Mouse (Mus musculus) hindbrain, embryonic 11.5 days (tissue): ENCODE results near the gene Rab44. TPM values are rescaled to one million over a fixed set of nuclear protein-coding genes. Genes with fewer than 3 reads are reported as not detected.
A peak's percentile ranks its signal among the peaks of the same experiment; 100 is the strongest.

Experiments
- ATAC-seq: fragments of 200-750 bp; cut with Nextera tagmentation; 2 replicates; pipeline ENCODE4 v1.8.0; 2017; ENCODE audit warnings: mild to moderate bottlenecking, moderate TSS enrichment, moderate library complexity; ENCODE audit not compliant: low FRiP score
- DNase-seq: peaks from one replicate; pipeline ENCODE4 v3.0.0-alpha.2; 2015; ENCODE audit warnings: low spot score
- H3K27ac ChIP-seq: fragments of 300-500 bp; sonication (generic); 2 replicates; pipeline ENCODE4 v1.5.1; 2014; ENCODE audit warnings: mild to moderate bottlenecking, low read depth, low read length
- H3K27me3 ChIP-seq: fragments of 300-500 bp; sonication (generic); 2 replicates; pipeline ENCODE4 v1.6.1; 2014; ENCODE audit warnings: mild to moderate bottlenecking, low read length, moderate library complexity, mixed read lengths; ENCODE audit not compliant: control insufficient read depth, insufficient read depth
- H3K36me3 ChIP-seq: fragments of 300-500 bp; sonication (generic); 2 replicates; pipeline ENCODE4 v1.6.1; 2014; ENCODE audit warnings: mild to moderate bottlenecking, low read length, moderate library complexity, mixed read lengths; ENCODE audit not compliant: control insufficient read depth, insufficient read depth
- H3K4me1 ChIP-seq: fragments of 300-500 bp; sonication (generic); replicated peaks from 2 replicates; pipeline ENCODE4 v1.6.1; 2014; ENCODE audit warnings: low read length, mixed read lengths; ENCODE audit not compliant: control insufficient read depth, insufficient read depth
- H3K4me2 ChIP-seq: fragments of 300-500 bp; sonication (generic); replicated peaks from 2 replicates; pipeline ENCODE4 v1.6.1; 2014; ENCODE audit warnings: mild to moderate bottlenecking, low read depth, low read length
- H3K4me3 ChIP-seq: fragments of 300-500 bp; sonication (generic); 2 replicates; pipeline ENCODE4 v1.5.1; 2014; ENCODE audit warnings: low read depth, low read length
- H3K9ac ChIP-seq: fragments of 300-500 bp; sonication (generic); 2 replicates; pipeline ENCODE4 v1.6.1; 2014; ENCODE audit warnings: low read depth, low read length
- H3K9me3 ChIP-seq: fragments of 300-500 bp; sonication (generic); 2 replicates; pipeline ENCODE4 v1.6.1; 2016; ENCODE audit warnings: low read length; ENCODE audit not compliant: control insufficient read depth
- WGBS: fragments of 180-500 bp; shearing (Covaris S2); extraction: QIAGEN DNeasy Blood & Tissue Kit; methylation state at CpG from one replicate; pipeline ENCODE4 v1.1.7; 2014; 5-methylcytosine and 5-hydroxymethylcytosine counted together
- polyA plus RNA-seq: library from polyadenylated mRNA; unstranded; fragments of >200 nt; fragmentation: Nextera tagmentation; extraction: Ambion mirVana; gene quantifications from 2 replicates; pipeline ENCODE4 v1.2.1, GENCODE M21; 2014

Rab44 gene
- polyA plus RNA-seq, 1 experiment from 2014 or later, result not detected

DNA sequence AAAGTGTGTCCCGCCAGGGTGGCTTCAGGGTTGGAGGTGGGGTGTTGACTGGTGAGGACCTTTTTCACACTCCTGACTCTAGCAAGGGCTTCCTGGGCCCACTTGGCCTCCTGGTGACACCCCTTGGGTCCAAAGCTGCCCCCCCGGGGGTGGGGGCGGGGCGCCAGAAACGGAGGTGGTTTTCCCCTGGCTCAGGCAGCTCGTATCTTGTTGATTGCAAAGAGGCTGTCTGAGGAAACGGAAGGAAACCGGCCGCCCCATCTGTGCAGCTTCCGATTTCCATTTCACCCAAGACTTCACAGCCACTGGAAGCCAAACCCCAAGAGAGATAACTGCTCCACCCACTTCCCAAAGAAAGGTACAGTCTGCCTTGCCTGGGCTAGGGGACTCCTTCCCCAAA lies 58.1 kb downstream of the Rab44 start:
- ATAC-seq, result no peak
- H3K27me3 ChIP-seq, result no peaks in the 10 kb centered on the region

DNA sequence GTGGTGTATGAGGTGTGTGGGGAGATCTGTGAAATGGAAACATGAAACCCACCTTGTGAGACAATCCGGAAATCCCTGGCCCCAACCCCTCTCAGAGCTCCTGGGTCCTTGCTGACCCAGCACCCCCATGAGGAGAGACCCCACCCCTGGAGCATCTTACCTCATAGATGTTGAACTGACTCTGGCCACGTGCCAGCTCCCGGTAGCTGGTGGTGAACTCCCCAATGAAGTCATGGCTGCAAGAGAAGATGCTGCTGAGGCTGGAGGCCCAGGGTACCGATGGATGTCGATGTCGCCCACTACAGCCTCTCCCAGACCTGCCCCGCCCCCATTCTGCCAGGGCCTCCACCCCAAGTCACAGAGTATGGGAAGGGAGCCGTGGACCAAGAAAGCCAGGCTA lies 59.2 kb downstream of the Rab44 start:
- no peak overlapping the region for H3K27ac ChIP-seq
- no peak overlapping the region for H3K4me3 ChIP-seq
- no peaks in the 10 kb centered on the region for H3K27me3 ChIP-seq
- H3K9me3 ChIP-seq, result no peaks in the 10 kb centered on the region
- no peaks in the 10 kb centered on the region for H3K36me3 ChIP-seq
- 88% methylated on average over 8 of the region's 8 CpGs for WGBS
- H3K4me1 ChIP-seq, result peaks cover 4% of the 10 kb centered on the region; the same call in 1 of the 2 replicates
- H3K9ac ChIP-seq, result no peak overlapping the region
- ATAC-seq (no peak), DNase-seq (no peak)
- H3K4me2 ChIP-seq, result no peak overlapping the region

More for the DNA sequence above, 58.1 kb downstream of the Rab44 start:
- Histone ChIP-seq H3K9ac (no peak overlapping the region), H3K36me3 (no peaks in the 10 kb centered on the region), H3K27ac (no peak overlapping the region), H3K4me2 (no peak overlapping the region), H3K9me3 (no peaks in the 10 kb centered on the region), H3K4me3 (no peak overlapping the region), H3K4me1 (peaks cover 4% of the 10 kb centered on the region; the same call in 1 of the 2 replicates)
- DNase-seq, result no peak
- WGBS, result 58% methylated on average over 10 of the region's 10 CpGs

DNA sequence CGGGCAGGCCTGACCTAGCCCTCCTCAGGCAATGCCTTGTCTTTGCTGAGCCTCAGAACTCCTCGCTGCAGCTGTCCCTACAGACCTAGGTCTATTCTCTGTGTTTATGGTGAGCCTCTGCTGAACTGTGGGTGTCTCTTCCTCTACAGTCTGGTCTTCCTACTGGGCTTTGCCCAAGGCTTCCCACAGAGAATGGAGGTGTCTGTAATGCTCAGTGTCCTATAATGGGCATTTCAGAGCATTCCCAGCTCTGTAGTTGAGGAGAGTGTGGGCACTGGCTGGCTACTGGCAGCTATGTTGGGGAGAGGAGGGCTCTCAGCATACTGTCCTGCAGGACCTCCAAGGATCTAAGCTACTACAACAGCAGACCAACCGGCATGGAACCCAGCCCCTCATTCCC lies 61.7 kb downstream of the Rab44 start:
- DNase-seq (no peak), ATAC-seq (no peak)
- Histone ChIP-seq H3K36me3 (no peaks in the 10 kb centered on the region), H3K9ac (no peak overlapping the region), H3K27me3 (no peaks in the 10 kb centered on the region), H3K4me2 (no peak overlapping the region), H3K9me3 (no peaks in the 10 kb centered on the region), H3K27ac (no peak overlapping the region), H3K4me1 (0 out of 2 replicates have a peak, but pooled peaks cover 4% of the 10 kb centered on the region), H3K4me3 (no peak overlapping the region)
- WGBS, result 84% methylated on average over 3 of the region's 3 CpGs

DNA sequence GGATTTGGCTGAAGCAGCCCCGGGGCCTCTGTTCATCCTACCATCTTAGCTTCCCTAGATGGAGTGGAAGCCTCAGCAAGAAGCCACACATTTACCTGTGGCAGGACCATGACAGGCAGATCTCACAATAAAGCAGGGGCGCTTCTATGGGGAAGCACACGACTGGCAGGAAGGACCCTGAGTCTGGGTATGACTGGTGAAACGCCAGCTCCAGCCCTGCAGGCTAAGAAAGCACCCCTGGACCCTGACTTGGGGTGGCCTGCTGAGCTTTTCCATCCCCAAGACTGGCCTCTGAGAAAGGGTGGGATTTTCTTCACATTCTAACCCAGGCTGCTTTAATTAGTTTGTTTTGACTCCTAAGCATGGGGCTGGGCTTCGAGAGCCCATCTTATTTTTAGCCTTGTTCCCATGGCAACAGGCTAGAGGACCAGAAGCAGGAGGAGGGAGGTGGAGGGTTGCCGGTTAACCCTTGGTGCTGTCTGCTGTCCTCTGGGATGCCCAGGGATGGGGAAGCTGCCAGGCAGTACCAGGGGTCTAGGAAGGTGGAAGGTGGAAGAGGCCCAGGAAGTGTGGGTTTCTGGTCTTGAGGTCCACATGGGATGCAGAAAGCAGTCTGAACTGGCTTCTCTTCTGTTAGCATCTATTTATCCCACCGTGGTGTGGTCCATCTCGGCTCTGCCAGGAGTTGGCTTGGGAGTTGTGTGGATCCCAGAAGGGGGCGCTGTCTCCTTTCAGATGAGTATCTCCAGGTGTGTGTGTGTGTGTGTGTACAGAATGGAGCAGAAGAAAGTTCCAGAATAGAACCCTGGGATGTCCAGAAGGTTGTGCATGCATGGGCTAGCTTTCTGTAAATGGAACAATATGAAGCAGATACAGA lies 62.7 kb downstream of the Rab44 start:
- DNase-seq, result peak; percentile 82
- H3K4me3 ChIP-seq, result no peak overlapping the region
- no peaks in the 10 kb centered on the region for H3K9me3 ChIP-seq
- no peak overlapping the region for H3K9ac ChIP-seq
- peak; percentile 54 for ATAC-seq
- H3K4me1 ChIP-seq, result 0 out of 2 replicates have a peak, but pooled peaks cover 4% of the 10 kb centered on the region
- H3K36me3 ChIP-seq, result no peaks in the 10 kb centered on the region
- WGBS, result 20% methylated on average over 9 of the region's 9 CpGs
- H3K27me3 ChIP-seq, result no peaks in the 10 kb centered on the region
- H3K4me2 ChIP-seq, result no peak overlapping the region
- H3K27ac ChIP-seq, result no peak overlapping the region

GRCm38 (mm10) chr17:29178503-29179059 lies 64.6 kb downstream of the Rab44 start:
- WGBS, result 64% methylated on average over 9 of the region's 9 CpGs
- Histone ChIP-seq H3K4me2 (no peak overlapping the region), H3K36me3 (no peaks in the 10 kb centered on the region), H3K4me3 (no peak overlapping the region), H3K9me3 (no peaks in the 10 kb centered on the region), H3K27me3 (no peaks in the 10 kb centered on the region), H3K9ac (no peak overlapping the region), H3K4me1 (0 out of 2 replicates have a peak, but pooled peaks cover 4% of the 10 kb centered on the region), H3K27ac (no peak overlapping the region)
- ATAC-seq, result no peak
- DNase-seq, result no peak

DNA sequence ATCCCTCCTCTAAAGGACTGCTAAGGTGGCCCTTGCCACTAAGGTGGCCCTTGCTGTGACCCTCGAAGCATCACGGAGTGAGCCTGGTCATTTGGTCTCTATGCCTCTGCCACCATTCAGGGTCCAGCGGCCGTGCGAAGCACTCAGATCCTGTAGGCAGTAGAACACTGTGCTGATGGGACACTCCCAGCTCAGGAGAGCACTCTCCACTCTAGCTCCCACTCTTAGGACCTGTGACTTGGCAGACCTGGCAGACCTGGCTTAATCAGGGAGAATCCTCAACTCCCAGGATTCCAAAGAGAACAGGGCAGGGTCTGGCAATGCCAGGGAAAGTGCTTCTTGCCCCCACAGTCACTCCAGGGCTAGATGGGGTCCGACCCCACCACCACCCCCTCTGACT lies 66.0 kb downstream of the Rab44 start:
- Histone ChIP-seq H3K27me3 (no peaks in the 10 kb centered on the region), H3K9ac (no peak overlapping the region), H3K4me2 (no peak overlapping the region), H3K9me3 (no peaks in the 10 kb centered on the region), H3K27ac (no peak overlapping the region), H3K4me3 (no peak overlapping the region), H3K36me3 (no peaks in the 10 kb centered on the region), H3K4me1 (0 out of 2 replicates have a peak, but pooled peaks cover 4% of the 10 kb centered on the region)
- WGBS, result 81% methylated on average over 6 of the region's 6 CpGs
- DNase-seq, result no peak
- ATAC-seq, result no peak

- ATAC-seq (no peak), DNase-seq (no peak)
- WGBS, result 87% methylated on average over 4 of the region's 4 CpGs
- Histone ChIP-seq H3K9me3 (no peaks in the 10 kb centered on the region), H3K4me3 (no peak overlapping the region), H3K4me2 (no peak overlapping the region), H3K27ac (no peak overlapping the region), H3K4me1 (0 out of 2 replicates have a peak, but pooled peaks cover 6% of the 10 kb centered on the region), H3K36me3 (no peaks in the 10 kb centered on the region), H3K27me3 (no peaks in the 10 kb centered on the region), H3K9ac (no peak overlapping the region)
These were observed 66.6 kb downstream of the Rab44 start for GRCm38 (mm10) chr17:29180406-29181127.

DNA sequence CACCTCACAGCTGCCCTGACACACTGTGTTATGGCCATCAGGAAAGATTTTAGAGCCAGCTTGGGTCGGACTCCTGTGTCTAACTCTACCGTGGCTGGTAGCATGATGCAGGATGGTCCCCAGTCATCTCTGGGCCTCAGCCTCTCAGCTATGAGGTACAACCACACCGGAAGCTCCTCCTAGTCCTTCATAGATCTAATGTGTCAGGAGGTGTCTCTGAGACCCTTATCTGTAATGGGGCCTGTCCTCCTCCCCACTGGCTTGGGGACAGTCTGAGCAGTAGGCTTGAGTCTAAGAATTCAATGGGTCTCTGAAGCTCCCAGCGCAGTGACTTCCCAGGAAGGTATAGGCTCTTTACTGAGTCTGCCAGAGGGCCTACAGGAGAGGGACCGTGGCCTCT lies 67.8 kb downstream of the Rab44 start:
- DNase-seq (no peak), ATAC-seq (no peak)
- Histone ChIP-seq H3K27ac (no peak overlapping the region), H3K9ac (no peak overlapping the region), H3K27me3 (no peaks in the 10 kb centered on the region), H3K36me3 (no peaks in the 10 kb centered on the region), H3K4me3 (no peak overlapping the region), H3K4me2 (no peak overlapping the region), H3K9me3 (no peaks in the 10 kb centered on the region), H3K4me1 (0 out of 2 replicates have a peak, but pooled peaks cover 8% of the 10 kb centered on the region)
- WGBS, result 93% methylated on average over 5 of the region's 5 CpGs
